Mouse (Mus musculus) hematopoietic stem cell, adult 5-6 weeks (primary cell): ENCODE data around the gene Vmn1r23. TPM values are rescaled to one million over a fixed set of nuclear protein-coding genes. Genes with fewer than 3 reads are reported as not detected.
"Not testable (repeated sequence)": the region's sequence is repeated elsewhere in the genome, so short reads cannot be mapped to it uniquely, and the experiment has no call there.

ENCODE experiments used
- ATAC-seq, 2 experiments: fragments of 125-278 bp in 1 of 2; replicated peaks in 1 of 2; 2 replicates each; pipeline ENCODE4 v1.8.0; 2016 to 2017; ENCODE audit warnings: inconsistent platforms in 2 of 2, mild to moderate bottlenecking in 2 of 2, moderate number of reproducible peaks in 2 of 2, low read depth in 1 of 2, moderate TSS enrichment in 1 of 2; ENCODE audit not compliant: low FRiP score in 2 of 2, poor library complexity in 2 of 2, severe bottlenecking in 2 of 2, insufficient read depth in 1 of 2, low TSS enrichment in 1 of 2
- total RNA-seq: library from RNA; stranded (forward); fragments of 172-1452, 232-1000 nt; gene quantifications from 2 replicates; pipeline ENCODE4 v1.2.3, GENCODE M21; 2017

Vmn1r23 gene
- total RNA-seq: not detected in 2 replicates

DNA sequence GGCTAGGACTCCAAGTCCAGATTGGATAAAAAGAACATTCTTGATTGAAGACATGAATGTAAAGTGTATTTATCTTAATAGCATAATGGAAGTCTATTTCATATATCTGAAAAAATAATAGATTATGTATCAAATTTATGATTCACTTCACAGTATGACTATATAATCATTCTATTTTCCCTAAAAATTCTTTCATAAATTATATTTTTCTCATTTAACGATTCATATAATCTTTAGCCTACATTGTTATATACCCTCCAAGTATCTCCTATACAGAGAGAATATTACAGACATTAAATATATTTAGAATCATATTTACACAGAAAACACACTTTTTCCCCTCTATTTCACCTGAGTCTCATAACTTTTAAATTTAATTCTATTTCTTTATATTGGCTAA is at the start of gene Vmn1r23:
Gene Vmn1r23, minus strand, starts transcription at position 101 of the 400 bp plus-strand sequence.
- ATAC-seq: no peak

DNA sequence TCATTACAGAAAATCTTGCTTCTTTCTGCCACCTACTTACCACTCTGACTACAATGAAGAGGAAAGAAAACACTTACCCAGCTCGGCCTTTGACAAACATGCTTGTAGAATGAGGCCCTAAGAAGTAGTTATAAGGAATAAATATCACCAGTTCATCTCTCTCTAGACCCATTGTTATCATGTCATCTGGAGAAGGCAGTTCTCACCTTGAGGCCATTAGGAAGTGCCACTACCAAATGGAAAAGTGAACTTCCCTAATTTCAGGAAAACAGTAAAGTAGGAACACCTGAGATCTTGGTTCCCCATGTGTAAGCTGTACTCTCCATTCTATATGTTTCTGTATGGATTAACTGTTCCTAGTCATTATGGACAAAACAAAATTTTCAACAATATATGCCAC is 34.8 kb upstream of the Vmn1r23 start, which contains the start of gene Vmn1r24:
Gene Vmn1r24, minus strand, starts transcription at position 101 of the 400 bp plus-strand sequence.
- ATAC-seq: not testable (repeated sequence)

- ATAC-seq: no peak
Measured at GRCm38 (mm10) chr6:57907928-57908327, 18.7 kb downstream of the Vmn1r23 start, which contains the start of gene Vmn1r22. Gene Vmn1r22 (minus strand): TSS chr6:57908028.

Other genes starting within 250 kb of the Vmn1r23 start
- gene Pyurf, start 234.8 kb downstream of the Vmn1r23 start, total RNA-seq: 20.1 and 22.0 TPM in 2 replicates
- gene Lancl2, start 224.3 kb downstream of the Vmn1r23 start, total RNA-seq: 37.1 and 64.0 TPM in 2 replicates
- 26.6 and 39.3 TPM in 2 replicates for gene Vopp1, start 101.7 kb downstream of the Vmn1r23 start, total RNA-seq
- gene Vmn1r21, start 76.5 kb downstream of the Vmn1r23 start, total RNA-seq: not detected in 2 replicates
- not detected in 2 replicates for gene Vmn1r22, start 18.8 kb downstream of the Vmn1r23 start, total RNA-seq
- not detected in 2 replicates for gene Vmn1r24, start 34.7 kb upstream of the Vmn1r23 start, total RNA-seq
- gene Vmn1r25, start 54.0 kb upstream of the Vmn1r23 start, total RNA-seq: not detected in 2 replicates
- not detected in 2 replicates for gene Vmn1r26, start 88.3 kb upstream of the Vmn1r23 start, total RNA-seq